Mouse (Mus musculus) cerebellum, adult 11 months (tissue): ENCODE measurements at regions not wholly inside any gene's neighbourhood (a gene's known extent, or its start where the extent isn't known, plus 50 kb on each side); places are given as distances from the start of the nearest gene placed in this dataset.

Experiments used
- DNase-seq: peaks from one replicate; pipeline ENCODE4 v3.0.0; 2022

DNA sequence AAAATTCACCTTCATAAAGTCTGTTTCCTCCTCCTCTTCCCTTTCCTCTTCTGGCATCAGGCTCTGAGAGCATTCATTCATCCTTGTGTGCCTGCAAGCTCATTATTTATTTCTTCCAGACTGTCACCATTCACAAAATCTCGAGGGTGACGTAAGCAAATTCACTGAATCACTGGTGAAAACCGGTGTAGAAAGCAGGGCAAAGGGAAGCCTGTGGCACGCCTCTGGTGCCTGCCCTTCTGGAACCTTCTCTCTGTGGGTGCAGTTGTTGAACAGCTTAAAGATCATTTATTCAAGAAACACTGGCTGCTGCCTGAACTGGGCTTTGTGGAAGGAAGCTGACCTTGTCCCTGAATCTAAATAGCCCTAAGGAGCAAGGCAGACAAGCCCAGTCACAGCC, 177.0 kb downstream of the Slc38a4 start:
- no peak for DNase-seq

DNA sequence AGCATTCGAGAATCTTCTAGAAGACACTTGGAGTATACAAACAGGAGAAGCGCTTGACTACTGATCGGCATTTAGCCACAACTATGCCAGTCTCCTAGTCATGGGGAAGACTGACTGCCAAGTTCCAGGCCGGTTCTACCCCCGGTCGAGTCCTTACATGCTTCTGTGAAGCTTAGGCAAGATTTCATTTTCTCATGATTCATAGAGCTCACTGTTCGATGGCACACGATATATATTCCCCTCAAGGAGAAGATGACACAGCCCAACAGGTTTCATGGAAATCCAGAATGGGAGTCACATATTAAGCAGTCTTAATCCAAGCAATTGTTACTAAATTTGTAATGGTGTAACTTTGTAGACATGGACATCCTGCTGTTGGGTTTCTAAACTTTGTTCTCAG, 177.8 kb downstream of the Slc38a4 start:
- DNase-seq, result no peak

DNA sequence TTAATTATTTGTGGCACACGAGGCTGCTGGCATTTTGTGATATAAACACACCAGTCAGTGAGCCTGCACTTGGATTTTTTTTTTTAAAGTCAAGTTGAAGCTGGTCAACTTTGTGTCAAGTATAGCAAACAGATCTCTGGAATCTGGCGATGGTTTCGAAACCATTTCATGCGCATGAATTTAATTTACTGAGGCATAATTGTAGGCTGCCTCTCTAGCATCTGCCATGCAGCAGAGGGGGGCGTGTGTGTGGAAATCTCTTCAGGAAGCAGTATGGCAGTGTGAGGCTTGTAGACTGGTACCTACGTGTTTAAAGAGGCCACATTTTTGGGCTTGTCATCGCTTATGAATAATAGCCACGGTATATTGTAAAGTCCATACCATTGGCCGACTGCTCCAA, 177.7 kb upstream of the Slc38a2 start:
- no peak for DNase-seq

DNA sequence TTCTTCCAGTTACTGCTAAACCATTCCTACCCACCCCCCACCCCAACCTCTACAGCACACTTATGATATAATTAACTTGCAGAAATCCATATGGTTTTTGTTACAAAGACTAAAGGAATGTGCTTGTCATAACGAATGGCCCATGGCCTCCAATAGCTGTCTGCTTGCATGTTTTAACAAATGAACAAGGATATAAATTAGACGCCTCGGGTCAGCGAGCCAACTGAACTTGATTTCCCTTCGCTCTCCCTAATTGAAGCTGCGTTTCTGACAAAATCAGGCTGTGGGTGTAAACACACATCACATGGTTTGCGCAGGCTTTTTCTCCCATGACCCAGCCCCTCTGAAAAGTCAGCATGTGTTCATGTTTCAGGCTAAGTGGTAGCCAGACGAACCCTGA, 174.6 kb upstream of the Slc38a2 start:
- DNase-seq, result no peak

DNA sequence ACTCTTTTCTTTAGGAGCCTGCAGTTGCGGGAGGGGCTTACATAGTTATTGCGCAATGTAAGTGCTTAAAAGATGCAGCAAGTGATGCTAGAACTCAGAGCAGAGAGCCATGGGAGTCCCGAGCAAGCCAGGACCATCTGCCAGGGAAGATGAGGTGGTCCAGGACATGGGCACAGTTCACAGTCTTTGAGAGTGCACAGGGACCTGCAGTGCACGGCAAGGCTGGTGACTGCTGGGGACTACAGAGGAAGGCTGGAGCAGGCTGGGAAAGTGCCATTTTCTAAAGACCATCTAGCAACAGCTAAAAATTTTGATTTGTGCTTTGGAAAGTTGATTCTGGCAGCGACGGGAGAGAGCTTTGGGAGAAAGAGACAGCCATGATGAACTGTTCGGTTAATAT, 174.0 kb upstream of the Slc38a2 start:
- no peak for DNase-seq

DNA sequence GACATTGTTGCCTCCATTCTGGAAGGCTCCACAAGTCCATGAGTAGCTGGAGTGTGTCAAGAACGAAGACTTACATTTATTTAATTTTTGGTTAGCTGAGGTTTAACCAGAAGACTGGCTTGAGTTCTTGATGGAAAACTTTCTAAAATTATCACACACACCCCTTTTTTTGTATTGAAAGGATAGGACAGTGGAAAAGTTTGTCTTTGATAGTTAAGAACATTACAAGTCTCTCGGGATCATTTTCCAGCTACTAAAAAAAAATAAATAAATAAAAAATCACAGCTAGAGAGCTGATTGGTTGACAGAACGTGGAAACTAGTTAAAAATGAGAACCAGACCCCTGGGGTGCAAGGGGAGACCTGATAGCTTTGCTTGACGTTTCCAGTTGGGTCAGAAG, 173.6 kb upstream of the Slc38a2 start:
- no peak for DNase-seq

DNA sequence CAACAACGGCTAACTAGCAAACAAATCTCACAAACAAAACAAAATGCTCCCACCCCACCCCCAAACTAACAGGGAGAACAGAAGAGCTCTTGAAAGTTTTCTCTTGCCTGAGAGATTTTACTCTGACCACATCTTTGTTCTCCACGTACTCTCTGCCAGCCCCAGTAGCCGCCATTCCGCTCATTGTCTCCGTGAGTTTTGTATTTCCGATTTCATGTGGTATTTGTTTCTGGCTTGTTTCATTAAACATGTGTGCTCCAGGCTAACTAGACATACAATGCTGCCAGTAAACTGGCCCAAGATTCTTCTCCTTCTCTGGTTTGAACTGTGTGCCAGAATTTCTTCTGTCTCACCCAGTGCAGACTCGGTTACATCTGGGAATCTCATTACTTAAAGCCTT, 168.2 kb upstream of the Slc38a2 start:
- no peak for DNase-seq

DNA sequence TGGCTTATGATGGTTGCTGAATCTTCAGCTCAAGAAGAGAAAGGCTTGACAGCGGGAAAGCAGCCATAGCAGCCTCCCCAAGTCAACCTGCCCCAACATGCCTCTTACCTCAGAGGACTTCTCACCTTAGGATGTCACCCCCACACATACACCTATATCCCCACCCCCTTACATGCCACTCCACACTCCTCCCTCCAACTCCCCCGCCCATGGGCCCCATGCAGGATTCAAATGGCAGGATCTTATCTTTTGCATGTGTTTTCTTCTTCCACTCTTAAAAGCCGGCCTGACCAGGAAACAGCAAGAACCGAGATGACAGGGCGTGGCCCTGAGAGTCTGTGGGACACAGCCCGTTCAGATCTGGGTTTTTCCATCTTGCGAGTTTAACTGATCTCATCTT, 166.4 kb upstream of the Slc38a2 start:
- DNase-seq, result no peak

DNA sequence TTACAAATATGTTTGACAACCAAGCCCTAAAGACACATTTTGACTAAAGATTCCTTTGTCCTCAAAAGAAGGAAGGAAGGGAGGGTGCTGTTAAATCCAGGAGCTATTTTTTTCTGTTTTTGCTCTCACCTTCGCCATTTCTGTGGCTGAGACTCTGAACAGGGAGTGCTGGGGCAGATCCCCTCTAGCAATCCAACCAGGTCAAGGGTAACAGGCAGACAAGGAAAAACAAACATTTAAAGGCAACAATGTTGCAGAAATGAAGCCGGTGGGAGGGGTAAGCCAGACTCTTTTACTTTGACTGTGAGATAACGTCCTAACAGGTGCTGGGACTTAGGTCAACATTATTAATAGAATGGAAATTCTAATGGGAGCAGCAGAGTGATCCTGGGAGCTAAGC, 158.2 kb upstream of the Slc38a2 start:
- no peak for DNase-seq

DNA sequence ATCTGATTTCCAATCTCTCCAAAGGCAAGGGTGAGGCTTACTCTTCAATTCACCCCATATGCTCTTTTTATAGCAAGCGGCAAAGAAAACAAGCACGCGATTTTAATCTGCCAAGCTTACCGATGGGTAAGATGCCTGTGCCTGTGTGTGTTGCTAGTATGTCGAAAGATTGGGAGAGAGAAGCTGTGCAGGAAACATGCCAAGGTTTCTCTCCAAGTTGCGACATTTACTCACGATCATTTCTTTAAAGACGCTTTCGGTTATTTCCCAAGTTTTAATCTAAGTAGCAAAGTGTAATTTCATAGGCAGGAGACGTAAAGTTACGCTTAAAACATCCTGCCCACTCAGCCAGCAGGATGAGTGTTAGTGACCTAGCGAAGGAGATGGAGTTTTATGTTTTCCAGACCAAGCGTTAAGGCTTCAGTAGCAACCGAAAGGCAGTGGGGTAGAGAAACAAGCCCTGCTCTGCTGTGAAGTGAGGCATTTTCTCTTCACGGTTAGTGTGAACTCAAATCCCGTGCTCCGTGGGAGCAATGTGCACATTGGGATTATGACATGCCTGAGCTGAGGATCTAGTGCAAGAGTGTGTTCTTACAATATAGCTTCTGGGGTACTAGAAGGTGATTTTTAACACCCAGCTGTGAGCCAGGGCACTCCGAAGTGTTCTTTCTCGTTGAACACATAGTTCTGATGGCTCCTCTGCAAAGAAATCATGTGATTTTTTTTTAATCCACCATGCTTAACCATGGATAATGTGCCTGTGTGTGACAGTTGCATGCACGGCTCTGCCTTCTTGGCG, 152.6 kb upstream of the Slc38a2 start:
- no peak for DNase-seq

DNA sequence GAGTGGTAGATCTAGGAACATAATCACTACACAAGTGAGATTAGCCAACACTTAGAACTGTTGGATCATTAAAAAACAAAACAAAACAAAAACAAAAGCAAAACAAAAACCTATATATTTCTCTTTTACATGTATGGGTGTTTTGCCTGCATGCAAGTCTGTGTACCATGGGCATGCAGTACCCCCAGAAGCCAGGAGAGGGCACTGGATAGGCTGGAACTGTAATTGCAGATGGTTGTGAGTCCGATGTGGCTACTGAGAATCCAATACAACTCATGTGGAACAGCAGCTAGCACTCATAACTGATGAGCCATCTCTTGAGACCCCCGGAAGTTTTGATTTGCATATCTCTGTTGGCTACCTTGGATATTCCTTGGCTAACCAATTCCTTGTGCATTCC, 148.6 kb upstream of the Slc38a2 start:
- DNase-seq, result no peak

DNA sequence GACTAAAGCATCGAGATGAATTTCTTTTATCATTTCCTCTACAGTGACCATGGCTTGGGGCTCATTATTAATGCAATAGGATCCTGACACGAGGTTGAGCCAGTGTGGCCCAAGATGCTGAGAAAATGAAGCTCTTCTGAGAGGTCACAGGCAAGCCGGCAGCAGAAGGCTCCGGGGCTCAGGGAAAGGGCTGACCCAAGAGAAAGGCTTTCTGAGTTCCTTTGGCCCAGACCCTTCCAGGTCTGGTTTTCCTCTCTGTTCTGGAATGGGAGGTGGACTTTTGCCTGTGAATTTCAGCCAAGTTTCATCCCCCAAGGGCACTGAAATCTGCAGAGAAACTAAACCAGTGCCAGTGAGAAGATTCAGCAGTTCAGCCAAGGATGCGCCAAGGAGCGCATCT, 145.7 kb upstream of the Slc38a2 start:
- no peak for DNase-seq

DNA sequence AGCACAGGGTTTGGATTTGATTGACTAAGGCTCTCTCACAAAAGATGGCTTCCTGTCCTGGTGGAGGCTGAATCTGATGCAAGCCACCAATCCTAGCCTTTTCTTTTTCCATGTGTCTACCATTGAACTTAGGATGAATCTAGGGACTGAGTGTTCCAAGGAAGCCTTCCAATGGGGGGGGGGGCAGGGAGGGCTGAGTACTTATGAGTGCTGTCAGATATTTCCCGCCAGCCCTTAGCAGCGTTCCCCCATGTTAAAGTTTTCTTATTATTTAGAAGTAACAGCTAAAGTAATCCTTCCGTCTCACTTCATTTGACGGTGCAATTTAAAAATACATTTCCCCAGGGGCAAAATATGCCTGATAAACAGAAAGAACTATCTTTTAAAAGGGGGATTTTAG, 144.8 kb upstream of the Slc38a2 start:
- DNase-seq, result no peak

DNA sequence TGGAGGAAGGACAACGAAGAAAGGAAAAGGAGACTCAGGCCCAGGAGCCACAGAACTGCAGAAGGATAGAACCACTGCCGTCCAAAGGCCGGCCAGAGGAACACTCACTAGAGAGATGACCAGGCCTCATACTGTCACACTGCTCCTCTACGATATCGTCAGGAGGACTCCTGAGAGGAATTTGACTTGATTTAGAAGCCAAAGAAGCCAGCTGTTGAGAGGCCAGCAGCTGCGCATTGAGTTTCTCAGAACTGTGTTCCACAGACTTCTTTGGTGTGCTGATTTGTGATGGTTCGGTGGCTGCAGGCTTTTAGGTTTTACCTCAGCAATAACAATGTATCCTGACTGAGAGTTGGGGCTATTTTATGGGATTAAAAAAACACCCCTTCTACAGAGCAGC, 144.1 kb upstream of the Slc38a2 start:
- no peak for DNase-seq

DNA sequence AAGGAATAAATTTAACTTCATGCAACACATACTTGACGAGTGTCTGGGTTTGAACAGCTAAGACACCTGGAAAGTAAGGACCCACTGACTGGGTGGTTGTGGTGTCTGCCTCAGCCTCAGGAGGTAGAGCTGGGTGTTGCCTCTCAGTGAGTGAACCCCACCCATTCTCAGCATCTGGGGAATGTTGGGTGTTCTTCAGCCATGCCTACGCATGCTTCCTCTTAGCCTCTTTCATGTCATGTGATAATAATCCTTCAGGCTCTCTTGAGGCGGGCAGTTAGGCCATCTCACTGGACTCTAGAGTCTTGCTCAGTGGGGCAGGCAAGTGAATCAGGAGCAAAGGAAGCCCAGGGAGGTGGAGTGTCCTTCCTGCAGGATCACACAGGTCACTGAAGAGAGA, 143.4 kb upstream of the Slc38a2 start:
- no peak for DNase-seq

DNA sequence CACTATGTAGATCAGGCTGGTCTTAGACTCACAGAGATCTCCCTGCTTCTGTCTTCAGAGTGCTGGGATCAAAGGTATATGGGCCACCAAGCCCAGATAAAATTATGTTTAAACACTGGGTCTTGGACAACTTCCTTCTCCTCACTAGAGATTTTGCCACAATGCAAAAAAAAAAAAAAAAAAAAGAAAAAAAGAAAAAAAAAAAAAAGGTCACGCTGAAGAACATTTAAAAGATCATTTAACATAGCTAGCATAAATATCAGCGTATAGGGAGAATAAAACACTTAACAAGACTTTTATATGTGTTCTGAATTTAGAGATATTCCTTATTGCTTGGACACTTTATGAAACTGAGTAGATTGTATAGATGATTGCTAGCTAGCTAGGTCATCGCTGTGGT, 137.1 kb upstream of the Slc38a2 start:
- no peak for DNase-seq

DNA sequence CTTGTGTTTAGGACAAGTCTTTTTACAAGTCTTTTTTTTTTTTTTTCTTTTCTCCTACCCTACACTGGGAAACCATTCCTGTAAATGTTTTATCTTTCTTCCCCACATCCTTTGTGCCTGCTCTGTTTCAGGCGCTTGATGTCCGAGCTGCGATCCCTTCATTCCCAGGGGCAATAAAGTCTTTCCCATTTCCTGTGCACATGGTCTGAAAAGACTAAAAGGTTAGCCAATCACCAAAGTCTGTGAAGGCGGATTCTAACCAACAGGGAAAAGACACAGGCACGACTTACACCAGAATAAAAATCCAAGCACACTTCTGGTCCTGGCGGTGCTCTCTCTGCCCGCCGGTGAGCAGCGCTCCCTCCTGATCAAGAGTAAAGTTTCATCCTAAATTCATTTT, 135.3 kb upstream of the Slc38a2 start:
- DNase-seq, result no peak

DNA sequence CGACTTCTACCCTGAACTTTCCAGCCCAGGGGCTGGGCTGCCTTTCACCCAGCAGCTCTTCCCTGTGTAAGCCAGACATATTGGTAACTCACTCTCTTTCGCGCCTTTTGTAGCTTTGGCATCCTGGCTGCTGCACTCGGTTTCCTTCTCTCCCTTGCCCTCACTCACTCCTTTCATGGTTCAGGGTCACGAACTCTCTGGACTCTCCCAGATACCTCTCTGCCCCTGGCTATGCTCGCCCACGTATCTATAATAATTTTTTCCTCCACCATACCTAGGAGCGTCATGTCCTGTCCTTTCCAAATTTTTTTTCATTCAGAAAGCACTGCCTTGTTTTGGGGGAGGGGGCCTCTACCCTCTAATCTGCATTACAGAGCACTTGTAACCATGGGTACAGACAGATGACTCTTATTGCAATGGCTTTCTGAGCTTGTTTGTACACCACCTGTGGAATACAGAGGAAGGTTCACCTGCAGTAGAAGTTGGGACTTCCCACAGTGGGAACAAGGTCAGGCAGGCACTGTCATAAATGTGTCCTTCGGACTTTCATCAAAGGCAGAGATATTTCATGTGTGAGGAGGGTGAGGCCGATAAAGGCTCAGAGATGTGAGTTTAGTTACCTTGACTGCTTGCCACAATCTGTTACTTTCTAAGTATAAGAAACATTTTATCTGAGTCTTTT, 134.8 kb upstream of the Slc38a2 start:
- no peak for DNase-seq

DNA sequence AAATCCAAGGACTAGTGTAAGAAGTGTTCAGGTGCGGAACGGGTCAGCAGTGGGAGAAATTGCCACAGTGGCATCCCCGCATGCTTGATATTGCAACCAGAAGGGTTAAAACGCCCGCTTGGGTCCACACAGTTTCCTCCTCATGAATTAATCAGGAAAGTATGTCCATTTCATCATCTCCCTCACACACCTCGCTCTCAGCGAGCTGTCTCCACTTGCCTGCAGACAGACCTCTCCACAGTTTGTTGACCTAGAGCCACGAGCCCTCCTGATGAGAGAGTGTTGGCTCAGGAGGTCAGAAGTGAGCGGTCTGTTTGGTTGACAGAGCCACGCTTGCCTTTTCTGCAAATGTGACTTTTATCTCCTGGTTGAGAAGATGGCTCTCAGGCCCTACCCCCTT, 132.9 kb upstream of the Slc38a2 start:
- DNase-seq, result no peak

DNA sequence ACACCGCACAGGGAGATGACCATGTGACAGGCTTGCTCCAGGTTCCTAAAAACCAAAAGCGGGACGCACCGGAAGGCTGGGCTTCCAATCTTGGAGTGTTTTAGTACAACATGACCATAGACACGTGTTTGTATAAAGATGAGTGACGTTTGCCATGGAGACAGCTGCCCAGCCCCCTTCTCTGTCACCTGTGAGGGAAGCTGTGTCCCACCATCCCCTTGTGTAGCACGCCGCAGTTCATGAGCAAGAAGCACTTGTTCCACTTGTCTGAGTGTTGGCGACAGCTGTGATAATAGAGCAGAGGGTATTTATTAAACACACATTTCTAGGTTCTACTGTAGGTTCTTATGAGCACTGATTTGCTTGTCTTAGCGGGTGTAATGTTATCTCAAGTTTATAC, 131.7 kb upstream of the Slc38a2 start:
- no peak for DNase-seq

DNA sequence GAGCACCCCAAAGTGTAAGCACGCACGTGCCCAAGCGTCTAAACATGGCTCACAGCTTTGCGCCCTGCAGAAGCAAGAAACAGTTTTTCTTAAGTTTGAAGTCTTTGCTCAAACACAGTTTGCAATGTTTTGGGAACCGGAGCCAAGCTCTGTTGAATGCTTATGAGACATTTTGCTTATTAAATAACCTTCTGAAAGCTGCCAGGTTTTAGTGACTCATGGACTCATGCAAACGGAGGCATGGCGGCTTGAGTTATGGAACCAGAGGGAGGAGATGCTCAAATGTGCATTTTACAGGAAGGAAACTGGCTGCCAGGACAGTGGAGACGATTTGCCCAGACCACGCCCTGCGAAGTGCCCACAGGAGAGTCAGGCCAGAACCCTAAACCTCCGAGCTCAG, 131.0 kb upstream of the Slc38a2 start:
- DNase-seq, result no peak

DNA sequence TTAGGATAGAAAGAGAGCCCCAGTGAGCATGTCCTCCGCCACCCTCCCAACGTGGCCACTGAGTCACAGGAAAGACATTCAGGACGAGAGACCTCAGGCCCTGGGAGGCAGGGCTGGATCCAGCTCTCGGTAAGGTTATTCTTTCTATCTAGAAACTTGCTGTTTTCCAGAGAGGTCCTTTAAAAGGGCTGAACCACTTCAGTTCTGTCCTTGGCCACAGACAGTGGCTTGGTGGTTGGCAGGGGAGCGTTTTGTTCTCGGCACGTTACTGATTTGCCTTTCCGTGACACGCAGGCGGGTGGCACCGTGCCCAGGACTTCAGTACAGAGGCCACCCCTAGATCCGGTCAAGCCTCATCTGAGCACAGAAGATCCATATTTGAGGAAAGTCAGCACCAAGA, 130.4 kb upstream of the Slc38a2 start:
- DNase-seq, result no peak

DNA sequence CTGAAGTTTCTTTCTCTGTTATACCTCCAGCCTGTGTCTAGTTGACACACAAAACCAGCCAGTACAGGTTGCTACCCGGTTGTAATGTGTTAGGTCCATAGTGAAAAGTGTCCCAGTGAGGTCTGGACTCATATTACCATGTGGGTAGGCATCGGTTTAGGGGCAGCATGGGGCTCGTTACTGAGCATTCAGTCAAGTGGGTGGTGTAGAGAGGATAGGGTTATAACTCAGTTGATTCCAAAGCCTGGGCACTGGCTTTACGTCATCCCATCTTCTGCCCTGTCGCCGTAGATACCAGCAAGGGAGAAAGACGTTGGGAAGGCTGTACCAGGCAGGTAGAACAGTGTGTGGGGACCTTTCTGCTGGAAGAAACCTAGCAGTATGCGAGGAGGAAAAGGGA, 129.2 kb upstream of the Slc38a2 start:
- DNase-seq, result no peak

DNA sequence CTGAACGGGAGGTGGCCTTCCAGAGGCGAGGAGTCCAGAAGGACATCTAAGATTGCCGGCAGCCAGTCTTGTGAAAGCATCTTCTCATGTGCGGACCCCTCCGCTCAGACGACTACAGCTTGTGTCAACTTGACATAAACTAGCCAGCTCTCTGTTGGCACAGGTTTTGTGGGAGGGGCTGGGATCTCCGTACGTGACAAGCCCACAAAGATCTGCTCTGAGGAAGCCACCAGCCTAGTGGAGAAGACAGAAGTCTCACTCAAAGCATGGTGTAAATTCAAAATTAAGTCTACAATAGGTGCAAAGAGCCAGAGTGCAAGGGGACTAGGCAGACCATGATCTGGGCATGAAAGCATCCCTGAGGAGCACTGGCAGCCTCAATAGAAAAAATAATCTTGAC, 128.4 kb upstream of the Slc38a2 start:
- DNase-seq, result no peak

DNA sequence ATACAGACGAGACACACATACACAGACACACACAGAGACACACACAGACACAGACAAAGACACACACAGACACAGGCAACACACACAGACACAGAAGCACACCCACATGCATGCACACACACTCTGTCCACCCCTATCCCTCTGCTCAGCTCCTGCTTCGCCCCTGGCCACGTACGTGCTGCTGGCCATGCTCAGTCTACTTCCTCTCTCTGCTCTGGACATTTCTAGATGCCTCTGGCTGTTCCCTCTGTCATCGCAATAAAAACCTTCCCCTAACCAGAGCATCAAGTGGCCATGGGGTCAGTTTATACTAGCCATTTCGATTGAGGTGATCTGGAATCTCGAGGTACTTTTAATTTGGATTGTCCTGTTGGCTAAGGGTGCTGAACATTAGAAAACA, 118.9 kb upstream of the Slc38a2 start:
- DNase-seq, result no peak
